Mouse (Mus musculus) lung, postnatal 0 days (tissue): ENCODE measurements around the gene Acot2. TPM values are rescaled to one million over a fixed set of nuclear protein-coding genes. Genes with fewer than 3 reads are reported as not detected.
"Not testable (repeated sequence)": the region's sequence is repeated elsewhere in the genome, so short reads cannot be mapped to it uniquely, and the experiment has no call there.

Experiments used
- ATAC-seq: fragments of 200-750 bp; cut with Nextera tagmentation; 2 replicates; pipeline ENCODE4 v1.8.0; 2017; ENCODE audit warnings: moderate library complexity
- DNase-seq: peaks from one replicate; pipeline ENCODE4 v3.0.0-alpha.2; 2016; ENCODE audit warnings: low spot score
- H3K27ac ChIP-seq: fragments of 300-500 bp; sonication (generic); 2 replicates; pipeline ENCODE4 v1.5.1; 2014; ENCODE audit warnings: antibody characterized with exemption, mild to moderate bottlenecking, low read length, mixed read lengths
- H3K27me3 ChIP-seq: fragments of 300-500 bp; sonication (generic); replicated peaks from 2 replicates; pipeline ENCODE4 v1.6.1; 2014; ENCODE audit warnings: low read length, mixed read lengths; ENCODE audit not compliant: insufficient read depth
- H3K36me3 ChIP-seq: fragments of 300-500 bp; sonication (generic); 2 replicates; pipeline ENCODE4 v1.6.1; 2014; ENCODE audit warnings: low read length, mixed read lengths; ENCODE audit not compliant: insufficient read depth
- H3K4me1 ChIP-seq: fragments of 300-500 bp; sonication (generic); 2 replicates; pipeline ENCODE4 v1.6.1; 2014; ENCODE audit warnings: antibody characterized with exemption, low read depth, low read length, mixed read lengths; ENCODE audit not compliant: insufficient read depth
- H3K4me2 ChIP-seq: fragments of 300-500 bp; sonication (generic); replicated peaks from 2 replicates; pipeline ENCODE4 v1.6.1; 2014; ENCODE audit warnings: low read depth, mild to moderate bottlenecking, low read length, moderate library complexity, mixed read lengths
- H3K4me3 ChIP-seq: fragments of 300-500 bp; sonication (generic); 2 replicates; pipeline ENCODE4 v1.5.1; 2014; ENCODE audit warnings: low read depth, low read length
- H3K9ac ChIP-seq: fragments of 300-500 bp; sonication (generic); replicated peaks from 2 replicates; pipeline ENCODE4 v1.6.1; 2014; ENCODE audit warnings: low read depth, mild to moderate bottlenecking
- H3K9me3 ChIP-seq: fragments of 300-500 bp; sonication (generic); 2 replicates; pipeline ENCODE4 v1.6.1; 2016; ENCODE audit warnings: low read length, mixed read lengths
- CTCF ChIP-seq: IDR thresholded peaks from 2 replicates; pipeline ENCODE4 v1.5.1; 2016; ENCODE audit warnings: antibody characterized with exemption, mild to moderate bottlenecking
- EP300 ChIP-seq: IDR thresholded peaks from 2 replicates; pipeline ENCODE4 v1.6.1; 2016; ENCODE audit warnings: antibody characterized with exemption, mild to moderate bottlenecking, control low read depth
- WGBS: fragments of 180-500 bp; shearing (Covaris S2); extraction: QIAGEN DNeasy Blood & Tissue Kit; methylation state at CpG from one replicate; pipeline ENCODE4 v1.1.7; 2014; 5-methylcytosine and 5-hydroxymethylcytosine counted together
- polyA plus RNA-seq: library from polyadenylated mRNA; unstranded; fragments of >200 nt; fragmentation: Nextera tagmentation; extraction: Ambion mirVana; gene quantifications from 2 replicates; pipeline ENCODE4 v1.2.1, GENCODE M21; 2015

Acot2 gene
- 79.7 and 99.8 TPM in 2 replicates for polyA plus RNA-seq

- WGBS = under 1% methylated on average over 69 of the region's 80 CpGs
These were observed at the start of gene Acot2 for GRCm38 (mm10) chr12:83987583-83988441. Gene Acot2, plus strand, starts transcription at chr12:83987861.

GRCm38 (mm10) chr12:83938592-83938991 is 49.1 kb upstream of the Acot2 start:
- not testable (repeated sequence) for H3K4me3 ChIP-seq, H3K9me3 ChIP-seq, DNase-seq, H3K27ac ChIP-seq, H3K9ac ChIP-seq, H3K4me2 ChIP-seq, H3K27me3 ChIP-seq, H3K4me1 ChIP-seq, H3K36me3 ChIP-seq
- ATAC-seq = peak; percentile 23; the same call in 1 of the 2 replicates
- peak; percentile 71; the same call in 1 of the 2 replicates for TF ChIP-seq EP300
- 25% methylated on average over 1 of the region's 1 CpGs for WGBS

More at GRCm38 (mm10) chr12:83987583-83988441, at the start of gene Acot2:
- Histone ChIP-seq H3K4me1 (peaks cover 12% of the 10 kb centered on the region; the same call in 1 of the 2 replicates), H3K9ac (peak within 1 kb of the TSS; percentile 68), H3K27ac (peak within 1 kb of the TSS; percentile 97), H3K36me3 (no peaks in the 10 kb centered on the region), H3K27me3 (no peaks in the 10 kb centered on the region), H3K4me2 (peak within 1 kb of the TSS; percentile 60), H3K9me3 (no peaks in the 10 kb centered on the region), H3K4me3 (peak within 1 kb of the TSS; percentile 67)
- peak; percentile 81 for TF ChIP-seq CTCF
- TF ChIP-seq EP300 = peak; percentile 68; the same call in 1 of the 2 replicates
- peak; percentile 95 for DNase-seq
- ATAC-seq = peak; percentile 88

DNA sequence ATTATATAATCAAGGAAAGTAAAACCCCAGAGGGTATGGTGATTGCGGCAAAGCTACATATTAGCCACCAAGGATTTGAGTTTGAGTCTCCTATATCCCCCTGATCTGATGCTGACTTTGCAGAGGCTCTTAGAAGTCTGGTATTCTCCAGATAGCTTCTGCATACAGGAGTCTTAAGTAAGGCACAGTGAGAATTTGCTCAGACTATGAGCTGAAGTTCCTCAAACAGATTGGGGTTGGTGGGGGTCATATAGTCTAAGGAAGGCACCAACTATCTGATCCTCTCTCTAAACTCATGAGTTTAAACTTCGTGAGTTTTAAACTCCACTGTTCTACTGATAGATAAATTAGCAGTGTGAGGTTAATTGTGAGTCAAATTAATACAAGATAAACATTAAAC is 48.3 kb upstream of the Acot2 start:
- Histone ChIP-seq H3K9me3 (no peaks in the 10 kb centered on the region), H3K4me3 (no peak overlapping the region), H3K36me3 (no peaks in the 10 kb centered on the region), H3K27me3 (no peaks in the 10 kb centered on the region), H3K4me2 (no peak overlapping the region), H3K27ac (0 out of 2 replicates have a peak overlapping the region, but pooled peaks have one; percentile 14), H3K9ac (no peak overlapping the region), H3K4me1 (no peaks in the 10 kb centered on the region)
- 67% methylated on average over 2 of the region's 2 CpGs for WGBS
- TF ChIP-seq CTCF = no peak
- no peak for TF ChIP-seq EP300
- no peak for DNase-seq
- ATAC-seq = no peak

GRCm38 (mm10) chr12:83940031-83940430 is 47.6 kb upstream of the Acot2 start:
- WGBS = 53% methylated on average over 4 of the region's 4 CpGs
- Histone ChIP-seq H3K36me3 (no peaks in the 10 kb centered on the region), H3K27me3 (no peaks in the 10 kb centered on the region), H3K4me3 (no peak overlapping the region), H3K9me3 (no peaks in the 10 kb centered on the region), H3K27ac (peak overlapping the region; percentile 14; the same call in 1 of the 2 replicates), H3K4me2 (no peak overlapping the region), H3K4me1 (no peaks in the 10 kb centered on the region), H3K9ac (no peak overlapping the region)
- DNase-seq = peak; percentile 45
- peak; percentile 35; the same call in 1 of the 2 replicates for ATAC-seq
- TF ChIP-seq EP300 = peak; percentile 64
- no peak for TF ChIP-seq CTCF

DNA sequence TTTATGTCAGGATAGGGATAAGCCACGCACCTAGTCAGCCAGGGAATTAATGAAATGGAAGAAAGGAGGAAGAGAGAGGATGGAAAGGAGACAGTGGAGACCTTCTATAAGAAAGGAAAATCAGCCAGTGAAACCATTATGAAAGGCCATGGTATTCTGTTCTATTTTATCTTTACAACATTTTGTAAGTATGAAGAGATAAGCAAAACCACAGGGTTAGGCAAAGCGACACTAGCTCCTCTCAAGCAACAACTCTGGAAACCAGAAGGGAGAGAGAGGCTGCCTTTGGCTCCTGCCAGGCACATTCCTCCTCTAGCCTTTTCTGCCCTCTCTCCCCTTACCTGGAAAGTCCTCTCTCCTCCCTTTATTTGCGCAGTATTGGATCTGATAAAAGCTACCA is 45.7 kb upstream of the Acot2 start:
- Histone ChIP-seq H3K4me2 (no peak overlapping the region), H3K4me3 (no peak overlapping the region), H3K36me3 (no peaks in the 10 kb centered on the region), H3K9ac (no peak overlapping the region), H3K9me3 (no peaks in the 10 kb centered on the region), H3K27me3 (no peaks in the 10 kb centered on the region), H3K27ac (no peak overlapping the region), H3K4me1 (no peaks in the 10 kb centered on the region)
- no peak for DNase-seq
- no peak for TF ChIP-seq EP300
- no peak for TF ChIP-seq CTCF
- WGBS = 62% methylated on average over 3 of the region's 3 CpGs
- ATAC-seq = no peak

DNA sequence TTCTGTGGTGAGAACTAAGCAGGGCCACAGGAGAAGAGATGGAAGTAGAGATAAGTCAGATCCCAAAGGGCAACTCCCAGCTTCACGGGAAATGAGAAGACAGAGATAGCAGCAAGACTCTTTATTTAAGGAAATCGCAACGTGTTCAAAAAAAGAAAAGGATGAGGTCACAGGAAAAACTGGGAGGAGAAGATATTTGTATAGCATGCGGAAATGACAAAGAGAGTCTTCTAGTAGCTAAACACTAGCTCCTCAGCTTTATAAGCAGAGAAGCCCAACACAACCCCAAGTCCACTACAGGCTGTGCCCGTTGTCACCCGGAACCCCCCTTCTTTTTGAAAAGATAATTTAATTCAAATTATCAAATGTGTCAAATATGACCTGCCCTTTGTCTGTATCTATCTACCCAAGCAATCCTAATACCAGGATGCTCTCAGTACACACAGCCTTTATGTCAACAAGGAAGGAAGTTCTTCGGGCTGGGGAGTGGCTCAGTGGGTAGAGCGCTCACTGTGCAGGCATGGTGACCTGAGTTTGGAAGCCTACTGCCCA is 40.3 kb upstream of the Acot2 start:
- Histone ChIP-seq H3K27ac (peak overlapping the region; percentile 52; the same call in 1 of the 2 replicates), H3K4me3 (no peak overlapping the region), H3K27me3 (no peaks in the 10 kb centered on the region), H3K36me3 (no peaks in the 10 kb centered on the region), H3K9ac (no peak overlapping the region), H3K4me1 (0 out of 2 replicates have a peak, but pooled peaks cover 4% of the 10 kb centered on the region), H3K4me2 (no peak overlapping the region), H3K9me3 (no peaks in the 10 kb centered on the region)
- DNase-seq = peak; percentile 75
- ATAC-seq = peak; percentile 81
- TF ChIP-seq EP300 = peak; percentile 97
- TF ChIP-seq CTCF = no peak
- WGBS = 61% methylated on average over 8 of the region's 8 CpGs
